Mouse (Mus musculus): ENCODE results near the gene Olfr544.

The Olfr544 gene

DNA sequence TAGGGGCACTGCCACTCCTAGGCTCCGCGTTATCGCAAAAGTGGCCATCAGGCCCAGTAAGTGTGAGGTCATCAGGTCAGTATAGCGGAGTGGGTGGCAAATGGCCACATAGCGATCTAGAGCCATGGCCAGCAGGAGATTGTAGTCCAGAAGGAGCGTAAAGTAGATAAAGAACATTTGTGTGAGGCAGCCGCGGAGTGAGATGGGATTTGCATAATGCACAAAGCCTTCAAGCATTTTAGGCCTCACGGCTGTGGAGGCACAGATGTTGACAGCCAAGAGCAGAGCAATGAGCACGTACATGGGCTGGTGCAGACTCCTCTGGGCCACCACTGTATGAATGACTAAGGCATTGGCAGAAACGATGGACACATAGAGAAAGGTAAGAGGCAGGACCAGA lies 10.7 kb downstream of the Olfr544 start:
- DNase-seq (ENCODE audit: low spot score in 2 of 2) = no peak

DNA sequence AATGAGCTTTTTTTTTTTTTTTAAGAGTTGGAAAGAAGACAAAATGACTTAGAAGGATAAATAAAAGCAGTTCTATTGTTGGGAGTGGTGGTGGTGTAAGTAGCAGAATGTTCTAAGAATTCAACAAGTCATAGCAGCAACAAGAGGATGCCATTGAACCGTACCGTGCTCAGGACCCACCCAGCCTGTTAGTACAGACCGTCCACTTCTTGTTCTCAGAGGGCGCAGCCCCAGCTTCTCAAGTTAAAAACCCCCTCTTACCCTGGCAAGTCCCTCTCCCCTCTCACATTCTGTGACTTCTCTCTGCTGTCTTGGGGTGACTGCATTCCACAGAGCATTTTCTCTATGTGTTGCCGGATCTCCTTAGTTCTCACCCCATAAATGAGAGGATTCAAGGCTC lies 11.5 kb downstream of the Olfr544 start:
- DNase-seq (ENCODE audit: low spot score in 2 of 2) = no peak

DNA sequence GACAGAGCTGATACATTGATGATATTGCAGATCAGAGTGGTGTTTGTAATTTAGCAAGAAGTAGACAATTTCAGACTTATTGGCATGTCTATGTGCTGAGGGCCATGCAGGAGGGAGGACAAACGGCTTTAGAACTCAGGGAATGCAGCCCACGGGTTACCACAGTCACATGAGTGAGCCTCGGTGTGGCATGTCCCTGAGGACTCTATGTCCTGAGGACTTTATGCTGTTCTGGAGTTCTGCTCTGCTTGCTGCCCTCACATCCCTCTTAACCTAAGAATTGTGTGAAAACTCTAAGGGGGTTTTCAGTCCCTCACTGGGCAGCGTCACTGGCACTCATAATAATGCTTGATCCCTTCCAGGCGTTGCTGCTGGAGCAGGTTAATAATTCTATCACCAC lies 15.4 kb downstream of the Olfr544 start:
- DNase-seq (ENCODE audit: low spot score in 2 of 2) = no peak

DNA sequence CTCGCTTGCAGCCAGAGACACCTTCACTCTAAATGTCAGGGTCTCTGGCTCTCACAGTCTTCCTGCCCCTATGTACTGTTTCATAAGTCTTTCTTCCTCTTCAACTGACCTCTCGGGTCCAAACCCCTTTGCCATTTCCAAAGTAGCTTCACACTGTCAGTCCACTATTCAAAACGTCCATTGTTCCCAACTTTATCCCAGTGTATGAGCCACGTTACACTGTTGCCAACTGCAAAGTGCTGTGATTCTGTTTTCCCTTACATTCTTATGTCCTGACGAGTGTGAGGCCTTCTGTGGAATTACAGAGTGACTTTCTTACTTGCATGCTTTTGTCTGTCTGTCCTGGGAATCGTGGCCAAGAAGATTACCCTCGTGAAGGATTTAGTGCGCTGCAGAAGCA lies 20.5 kb downstream of the Olfr544 start:
- DNase-seq (ENCODE audit: low spot score in 2 of 2) = no peak

DNA sequence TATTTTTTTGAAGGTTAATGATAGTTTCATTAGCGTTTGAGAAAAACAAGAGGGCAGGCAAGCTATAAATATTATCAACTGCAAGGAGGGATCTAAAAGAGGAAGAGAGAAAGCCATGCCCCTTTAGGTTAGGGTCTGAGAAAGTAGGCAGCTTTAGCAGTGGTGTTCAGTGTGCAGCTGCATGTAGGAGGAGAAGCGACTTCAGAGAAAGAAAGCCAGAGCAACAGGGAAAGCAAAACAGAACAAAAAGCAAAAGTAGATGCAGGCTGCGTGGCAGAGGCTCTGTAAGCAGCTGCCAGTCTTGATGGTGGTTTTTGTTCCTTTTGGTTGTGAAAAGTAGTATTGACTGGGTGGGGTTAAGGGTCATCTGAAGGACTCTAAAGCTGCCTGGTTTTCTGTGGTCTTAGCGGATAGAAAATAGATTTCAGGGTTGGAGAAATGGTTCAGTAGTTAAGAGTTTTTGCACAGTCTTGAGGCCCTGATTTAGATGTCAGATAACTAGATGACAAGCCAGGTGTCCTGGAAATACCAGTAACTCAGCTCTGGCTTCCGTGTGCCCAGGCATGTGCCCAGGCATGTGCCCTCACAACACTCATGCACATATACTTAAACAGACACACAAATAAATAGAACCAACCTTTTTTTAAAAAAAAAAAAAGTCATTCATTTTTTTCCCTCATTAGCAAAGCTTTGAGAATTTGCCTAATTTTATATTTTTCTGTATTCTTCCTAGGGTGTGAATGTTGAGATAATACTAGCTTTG lies 29.3 kb downstream of the Olfr544 start:
- DNase-seq (ENCODE audit: low spot score in 2 of 2) = no peak

DNA sequence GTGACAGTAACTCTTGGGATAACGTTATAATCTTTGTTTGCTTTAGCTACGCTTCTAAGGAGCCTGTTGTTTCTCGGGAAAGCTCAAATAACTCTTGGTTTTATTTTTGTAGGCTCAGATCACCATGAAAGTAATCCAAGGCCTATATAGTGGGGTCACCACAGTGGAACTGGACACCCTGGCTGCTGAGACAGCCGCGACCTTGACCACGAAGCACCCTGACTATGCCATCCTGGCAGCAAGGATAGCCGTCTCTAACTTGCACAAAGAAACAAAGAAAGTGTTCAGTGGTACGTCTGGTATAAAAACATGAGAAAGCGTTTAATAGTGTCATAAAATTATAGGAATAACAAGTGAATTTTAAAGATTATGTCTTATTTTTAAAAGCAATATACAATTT lies 41.7 kb downstream of the Olfr544 start:
- DNase-seq (ENCODE audit: low spot score in 2 of 2) = no peak

DNA sequence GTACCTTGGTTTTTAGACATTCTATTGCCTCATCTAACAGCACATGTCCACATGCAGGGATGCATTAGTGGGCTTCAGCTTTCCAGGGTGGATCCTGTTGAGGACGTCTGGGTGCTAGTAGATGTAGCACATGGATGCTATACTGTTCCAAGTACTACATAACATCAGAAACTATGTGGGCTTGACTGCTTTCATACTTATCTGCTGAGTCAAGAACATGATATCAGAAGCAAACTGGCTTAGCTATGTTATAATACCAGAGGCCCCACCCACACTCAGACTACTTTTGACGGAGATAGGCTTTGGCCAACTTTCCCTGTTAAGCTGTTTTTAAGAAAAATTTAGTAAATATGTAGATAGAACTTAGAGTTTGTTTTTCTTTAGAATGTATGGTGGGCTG lies 43.8 kb downstream of the Olfr544 start:
- DNase-seq (ENCODE audit: low spot score in 2 of 2) = no peak

DNA sequence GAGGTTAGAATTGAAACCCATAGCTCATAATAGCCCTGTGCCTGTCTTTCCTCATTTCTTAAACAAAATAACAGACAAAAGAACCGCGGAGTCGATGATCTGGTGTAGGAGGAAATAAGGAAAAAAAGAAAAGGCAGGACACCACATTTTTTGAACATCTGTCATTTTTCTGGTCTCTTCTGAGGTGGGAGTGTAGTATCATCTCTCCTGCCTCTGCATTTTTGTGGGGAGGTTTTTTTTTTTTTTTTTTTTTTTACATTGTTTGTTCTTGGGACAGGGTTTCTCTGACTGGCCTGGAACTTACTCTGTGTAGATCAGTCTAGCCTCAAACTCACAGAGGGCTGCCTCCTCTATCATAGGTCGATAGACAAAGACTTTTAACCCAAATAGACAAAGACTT lies 45.7 kb downstream of the Olfr544 start:
- no peak for DNase-seq (ENCODE audit: low spot score in 2 of 2)

DNA sequence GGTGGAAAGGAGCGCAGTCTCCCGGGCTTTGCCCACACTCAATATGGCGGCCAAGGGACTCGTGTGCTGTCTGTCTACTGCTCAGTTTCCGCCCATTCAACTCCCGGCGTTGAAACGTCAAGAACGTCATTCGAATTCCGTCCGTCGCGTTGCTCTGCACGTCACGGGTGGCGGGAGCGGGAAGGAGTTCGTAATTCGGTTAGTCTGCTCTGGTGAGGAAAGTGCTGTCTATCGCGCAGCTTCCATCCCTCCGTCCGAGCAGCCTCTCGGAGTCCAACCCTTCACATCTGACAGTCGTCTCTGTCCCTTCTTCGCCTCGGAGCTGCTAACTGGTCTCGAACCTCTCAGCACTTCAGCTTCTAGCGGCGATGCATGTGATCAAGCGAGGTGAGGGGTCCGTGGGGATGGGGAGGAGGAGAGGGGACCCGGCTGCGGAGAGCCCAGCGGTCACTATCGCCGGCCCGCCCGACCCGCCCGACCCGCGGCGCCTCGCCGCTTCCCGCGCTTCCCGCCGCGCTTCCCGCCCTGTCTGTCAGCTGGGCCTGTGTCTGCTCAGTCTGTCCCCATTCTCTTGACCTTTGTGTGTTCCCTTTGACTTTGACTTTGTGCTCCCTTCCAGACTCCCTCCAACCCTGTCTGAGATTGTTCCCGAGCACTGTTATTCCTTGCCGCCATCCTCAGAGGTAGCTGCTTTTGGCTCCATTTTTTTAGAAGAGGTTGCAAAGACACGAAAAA lies 46.3 kb downstream of the Olfr544 start, which contains the start of gene Rrm1:
TSS of gene Rrm1 (plus strand) at position 39 of the 735 bp plus-strand sequence.
- peak; percentile 94 to 96 for DNase-seq (ENCODE audit: low spot score in 2 of 2)

DNA sequence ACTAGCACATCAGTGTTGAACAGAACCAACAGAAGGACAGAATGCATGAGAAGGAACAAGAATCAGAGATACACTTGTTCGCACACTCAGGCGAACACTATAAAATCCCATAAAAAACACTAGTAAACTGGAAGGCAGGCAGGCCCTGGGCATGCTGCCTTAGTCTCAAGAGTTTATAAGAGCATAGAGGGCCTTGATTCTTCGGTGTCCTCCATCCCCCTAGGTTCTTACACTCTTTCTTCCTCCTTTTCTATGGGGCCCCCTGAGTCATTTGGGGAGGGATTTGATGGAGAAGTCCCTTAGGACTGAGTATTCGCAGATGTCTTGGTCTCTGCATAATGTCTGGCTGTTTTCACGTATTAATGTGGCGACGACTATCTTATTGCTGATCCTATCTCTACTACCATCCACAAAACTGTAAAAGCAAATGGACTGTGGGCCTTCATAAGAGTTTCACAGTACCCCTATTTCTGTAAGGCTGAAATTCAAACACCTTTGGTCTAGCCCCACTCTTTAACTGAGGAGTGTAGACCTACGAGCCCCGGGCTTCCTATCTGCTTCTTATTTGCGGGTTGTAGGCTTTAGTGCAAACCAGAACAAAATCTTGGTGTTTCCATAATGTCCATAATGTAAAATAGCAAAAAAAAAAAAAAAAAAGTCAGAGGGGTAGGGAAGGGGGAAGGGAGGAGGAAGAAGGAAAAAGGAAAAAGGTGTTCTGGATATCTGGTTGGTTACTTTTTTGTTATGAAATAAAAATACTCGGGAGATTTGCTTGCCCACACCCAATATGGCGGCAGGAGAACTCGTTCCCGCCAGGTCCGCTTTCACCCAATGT lies 47.1 kb downstream of the Olfr544 start:
- DNase-seq (ENCODE audit: low spot score in 2 of 2) = no peak

DNA sequence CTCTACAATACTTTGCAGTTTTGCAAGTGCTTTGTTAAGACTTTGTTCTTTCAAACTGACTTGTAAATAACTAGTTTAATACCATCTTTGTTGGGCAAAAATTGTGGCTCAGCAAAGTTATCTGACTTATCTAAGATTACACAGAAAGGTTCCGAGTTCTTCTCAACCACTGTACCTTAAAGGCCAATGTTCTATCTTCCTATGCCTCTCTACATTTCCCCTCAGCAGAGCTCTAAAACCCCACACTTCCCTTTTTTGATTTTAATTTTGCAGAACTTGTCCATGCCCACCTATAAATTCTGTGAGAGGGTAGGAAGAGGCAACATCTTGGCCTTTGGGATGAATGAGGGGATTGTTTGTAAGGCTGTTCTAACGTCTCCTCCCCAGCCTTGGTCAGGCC lies 53.8 kb downstream of the Olfr544 start:
- no peak for DNase-seq (ENCODE audit: low spot score in 2 of 2)
